Mouse (Mus musculus) gastrocnemius, adult 2 months (tissue): ENCODE data around the gene Adcy9. TPM values are rescaled to one million over a fixed set of nuclear protein-coding genes. Genes with fewer than 3 reads are reported as not detected.

ENCODE experiments used
- DNase-seq: peaks from one replicate; pipeline ENCODE4 v3.0.0; 2022
- H3K27ac ChIP-seq: fragments of 200-600 bp; 2 replicates; pipeline ENCODE4 v1.8.1; 2022; ENCODE audit warnings: mild to moderate bottlenecking
- H3K4me3 ChIP-seq: fragments of 200-600 bp; 2 replicates; pipeline ENCODE4 v1.8.1; 2022; ENCODE audit warnings: mild to moderate bottlenecking, moderate library complexity
- CTCF ChIP-seq: fragments of 200-600 bp; IDR thresholded peaks from 2 replicates; pipeline ENCODE4 v1.8.1; 2022; ENCODE audit warnings: antibody characterized with exemption, mild to moderate bottlenecking, moderate library complexity
- intact Hi-C: fragments of 180-260 bp; cut with DNase I; formaldehyde crosslinking; loops from one replicate; pipeline ENCODE4 v1.15.1; 2025
- total RNA-seq, 2 experiments: library from RNA; stranded (reverse); gene quantifications; 2 replicates each; pipeline ENCODE4 v1.2.3; 2021

The Adcy9 gene
- total RNA-seq, 2 experiments from 2014 or later: 33.2 to 52.2 TPM

DNA sequence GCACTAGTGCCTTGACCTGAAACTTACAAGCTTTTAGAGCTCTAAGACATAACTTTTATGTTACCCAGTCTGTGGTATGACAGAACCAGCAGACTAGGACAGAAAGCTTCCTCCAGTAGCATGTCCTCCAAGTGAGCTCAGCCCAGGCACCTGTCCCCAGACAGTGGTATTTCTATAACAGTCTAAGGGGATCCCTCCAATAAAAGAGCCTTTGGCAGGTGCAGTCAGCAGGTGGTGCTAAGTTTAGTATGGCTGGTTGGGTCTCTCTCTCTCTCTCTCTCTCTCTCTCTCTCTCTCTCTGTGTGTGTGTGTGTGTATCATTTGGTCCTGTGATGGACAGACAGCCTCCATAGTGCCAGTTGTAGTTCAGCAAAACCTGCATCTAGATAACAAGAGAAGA lies 95.3 kb downstream of the Adcy9 start:
- no peak for DNase-seq
- no peak for TF ChIP-seq CTCF
- Histone ChIP-seq H3K27ac (peak overlapping the region; percentile 66), H3K4me3 (no peak overlapping the region)
- intact Hi-C loops: no loop called here

DNA sequence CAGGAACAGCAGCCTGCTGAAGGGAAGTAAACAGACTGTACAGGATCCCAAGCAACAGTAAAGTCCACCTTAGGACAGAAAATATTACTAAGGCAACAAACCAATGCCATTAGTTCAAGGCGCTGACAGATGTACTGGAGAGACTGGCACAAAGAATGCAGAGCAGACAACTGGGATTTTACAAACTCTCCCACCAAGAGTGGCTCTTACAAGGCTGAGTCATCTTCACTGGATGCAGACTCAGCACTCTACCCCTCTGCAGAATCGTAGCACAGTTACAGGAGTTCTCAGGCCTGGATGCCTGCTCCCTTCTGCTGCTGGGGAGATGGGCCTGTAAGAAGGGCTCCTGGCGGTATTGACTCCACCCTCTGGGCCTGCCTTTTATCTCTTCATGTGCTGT lies 99.4 kb downstream of the Adcy9 start:
- Histone ChIP-seq H3K4me3 (no peak overlapping the region), H3K27ac (peak overlapping the region; percentile 41; the same call in 1 of the 2 replicates)
- no peak for DNase-seq
- no peak for TF ChIP-seq CTCF
- intact Hi-C loops: no loop called here

DNA sequence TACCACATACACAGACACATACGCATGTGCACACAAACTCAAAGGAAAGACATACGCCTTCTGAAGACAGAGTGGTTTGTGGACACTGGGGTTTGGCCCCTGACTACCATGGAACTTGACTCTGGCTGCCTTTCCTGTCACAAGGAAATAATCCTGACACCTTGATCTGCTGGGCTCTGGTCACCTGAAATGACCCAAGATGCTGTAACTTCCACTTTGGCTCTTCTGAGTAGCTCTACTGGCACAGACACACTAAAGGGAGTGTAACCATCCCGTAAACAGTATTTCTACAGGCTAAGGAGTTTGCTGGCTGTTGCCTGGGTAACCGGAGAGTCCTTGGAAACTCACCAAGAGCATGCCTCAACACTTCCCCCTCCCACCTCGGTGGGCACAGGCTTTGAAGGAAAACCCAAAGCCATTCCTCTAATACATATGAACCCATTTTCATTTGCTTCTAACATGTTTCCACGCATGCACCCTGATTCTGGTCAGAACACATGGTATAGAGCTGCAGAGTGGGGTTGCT lies 102.2 kb downstream of the Adcy9 start:
- Histone ChIP-seq H3K27ac (peak overlapping the region; percentile 85), H3K4me3 (no peak overlapping the region)
- intact Hi-C loops: loop anchor here (5.0 kb wide), 1 partner anchor 79 kb away; no protein-coding TSS in a partner anchor
- DNase-seq: peak; percentile 51
- TF ChIP-seq CTCF: no peak

DNA sequence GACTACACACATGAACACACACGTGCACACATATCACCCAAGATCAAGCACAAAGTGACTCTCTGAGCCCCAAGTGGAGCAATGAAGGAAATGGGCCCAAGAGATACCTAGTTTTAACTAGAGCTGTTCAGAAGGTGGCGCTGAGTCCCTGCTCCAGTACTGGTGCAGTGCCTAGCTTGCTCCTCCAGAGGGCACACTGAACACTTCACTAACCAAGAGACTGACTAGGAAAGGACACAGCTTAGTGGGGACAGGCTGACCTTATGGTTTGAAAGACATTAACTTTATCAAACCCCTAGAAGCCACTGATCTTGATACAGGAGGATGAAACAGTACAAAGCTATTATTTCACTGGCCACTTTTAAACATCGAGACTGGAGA lies 104.2 kb downstream of the Adcy9 start:
- TF ChIP-seq CTCF: no peak; the same call in none of the 2 replicates
- DNase-seq: peak; percentile 85
- H3K27ac ChIP-seq: peak overlapping the region; percentile 85
- intact Hi-C loops: loop anchor here (2.0 to 5.0 kb wide), 3 partner anchors 81 to 225 kb away; partner anchors contain the start of gene Srl
- no peak overlapping the region for H3K4me3 ChIP-seq

DNA sequence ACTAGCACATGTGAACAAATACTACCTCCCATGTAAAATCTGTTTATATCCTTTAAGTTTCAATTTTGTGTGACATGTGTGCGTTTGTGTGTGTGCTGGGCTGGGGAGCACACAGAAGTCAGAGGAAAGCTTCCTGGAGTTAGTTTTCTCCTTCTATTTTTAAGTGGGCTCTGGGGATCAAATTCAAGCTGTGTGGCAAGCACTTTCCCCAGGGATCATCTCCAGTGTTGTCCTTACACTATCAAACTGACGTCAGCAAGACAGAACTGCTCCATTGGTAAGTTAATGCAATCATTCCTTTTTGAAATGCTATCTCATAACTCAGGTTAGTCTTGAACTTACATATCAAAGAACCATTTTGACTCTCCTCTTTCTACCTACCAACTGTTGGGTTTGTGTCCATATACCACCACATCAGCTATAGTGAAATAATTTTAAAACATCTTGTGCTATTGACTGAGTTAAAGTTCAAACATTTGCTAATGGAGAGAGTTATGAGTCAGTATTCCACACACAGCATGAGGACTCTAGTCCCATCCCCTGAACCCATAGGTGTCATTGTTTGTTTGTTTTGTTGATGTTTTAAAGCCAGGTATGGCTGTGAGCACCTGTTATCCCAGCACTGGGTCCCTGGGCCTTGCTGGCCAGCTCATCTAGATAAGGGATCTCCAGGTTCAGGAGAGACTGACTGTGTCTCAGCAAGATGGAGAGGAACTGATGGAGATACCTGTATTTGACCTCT lies 104.8 kb downstream of the Adcy9 start:
- DNase-seq: peak; percentile 49
- intact Hi-C loops: loop anchor here (2.0 to 5.0 kb wide), 4 partner anchors 82 to 225 kb away; partner anchors contain the start of gene Srl
- no peak overlapping the region for H3K4me3 ChIP-seq
- TF ChIP-seq CTCF: no peak
- H3K27ac ChIP-seq: peak overlapping the region; percentile 85

DNA sequence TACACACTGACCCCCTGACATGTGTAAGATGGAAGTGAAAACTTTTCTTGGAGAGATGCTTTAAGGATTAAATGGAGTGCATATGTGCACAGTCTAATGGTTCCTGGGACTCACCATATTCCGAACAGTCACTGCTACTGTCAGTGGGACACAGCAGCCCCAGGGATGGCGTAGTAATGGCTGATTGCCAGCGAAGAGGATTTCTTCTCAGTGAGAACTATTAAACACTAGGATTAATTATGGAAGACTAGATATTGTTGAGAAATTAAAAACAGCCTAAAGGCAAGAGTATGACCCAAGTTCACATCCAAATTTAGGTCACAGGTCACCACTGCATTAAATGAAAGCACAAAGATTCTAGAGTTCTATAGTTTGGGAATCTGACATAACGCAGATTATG lies 105.4 kb downstream of the Adcy9 start:
- DNase-seq: no peak
- Histone ChIP-seq H3K27ac (peak overlapping the region; percentile 85), H3K4me3 (no peak overlapping the region)
- intact Hi-C loops: loop anchor here (2.0 to 5.0 kb wide), 2 partner anchors 82 to 160 kb away; no protein-coding TSS in a partner anchor
- TF ChIP-seq CTCF: no peak

DNA sequence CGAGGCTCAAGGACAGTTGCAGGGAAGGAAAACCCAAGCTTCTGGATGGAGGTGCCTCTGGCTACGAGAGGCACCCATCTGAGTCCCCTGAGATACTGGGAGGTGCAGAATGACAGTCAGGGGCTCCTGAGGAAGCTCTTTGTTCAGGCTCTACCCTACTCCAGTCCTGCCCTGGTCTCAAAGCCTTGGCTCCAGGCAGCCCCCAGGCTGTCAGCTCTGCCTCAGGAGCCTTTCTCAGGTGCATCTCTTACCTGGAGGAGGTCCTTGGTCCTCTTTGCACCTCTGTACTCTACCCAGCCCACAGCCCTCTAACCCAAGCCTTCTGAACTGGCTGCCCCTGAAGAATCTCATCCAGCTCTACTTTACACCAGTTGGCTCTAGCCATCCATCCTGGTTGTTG lies 108.3 kb downstream of the Adcy9 start:
- DNase-seq: no peak
- TF ChIP-seq CTCF: no peak
- Histone ChIP-seq H3K4me3 (no peak overlapping the region), H3K27ac (no peak overlapping the region)
- intact Hi-C loops: no loop called here

DNA sequence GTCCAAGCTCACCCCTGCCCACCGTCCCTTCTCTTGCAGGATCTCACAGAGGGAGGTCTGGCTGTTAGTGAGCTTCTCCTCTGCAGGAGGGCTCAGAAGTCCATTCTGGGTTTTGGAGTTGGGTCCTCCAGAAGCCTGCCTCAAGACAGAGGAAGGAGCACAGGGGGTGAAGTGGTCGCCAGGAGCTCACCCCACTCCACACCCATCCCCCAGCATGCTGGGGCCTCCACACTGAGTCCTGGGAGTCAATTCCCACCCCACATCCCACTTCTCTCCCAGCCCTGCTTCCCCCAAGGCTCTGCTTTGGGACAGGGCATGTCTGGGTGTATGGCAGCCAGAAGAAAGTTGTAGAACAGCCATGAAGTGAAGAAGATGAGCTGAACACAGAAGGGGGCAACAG lies 108.7 kb downstream of the Adcy9 start:
- TF ChIP-seq CTCF: no peak
- DNase-seq: no peak
- Histone ChIP-seq H3K27ac (no peak overlapping the region), H3K4me3 (no peak overlapping the region)
- intact Hi-C loops: no loop called here

DNA sequence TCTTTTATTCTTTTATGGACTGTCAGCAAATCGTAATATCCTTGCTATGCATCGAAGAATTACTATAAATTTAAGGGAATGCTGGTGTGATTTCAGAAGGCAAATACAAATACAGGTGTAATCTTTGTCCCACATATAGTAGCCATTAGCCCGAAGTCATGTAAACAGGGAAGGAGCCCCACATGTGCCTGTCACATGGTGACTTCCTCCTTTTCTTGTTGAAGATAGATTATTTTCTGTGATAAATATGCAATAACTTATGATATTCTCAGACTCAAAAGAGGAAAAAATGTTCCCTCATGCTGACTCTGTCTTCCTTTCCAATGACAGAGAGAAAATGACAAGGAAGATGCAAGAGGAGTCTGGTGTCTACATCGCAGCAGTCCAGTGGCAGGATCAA lies 112.5 kb downstream of the Adcy9 start:
- intact Hi-C loops: no loop called here
- no peak for DNase-seq
- no peak for TF ChIP-seq CTCF
- H3K27ac ChIP-seq: no peak overlapping the region
- H3K4me3 ChIP-seq: no peak overlapping the region

DNA sequence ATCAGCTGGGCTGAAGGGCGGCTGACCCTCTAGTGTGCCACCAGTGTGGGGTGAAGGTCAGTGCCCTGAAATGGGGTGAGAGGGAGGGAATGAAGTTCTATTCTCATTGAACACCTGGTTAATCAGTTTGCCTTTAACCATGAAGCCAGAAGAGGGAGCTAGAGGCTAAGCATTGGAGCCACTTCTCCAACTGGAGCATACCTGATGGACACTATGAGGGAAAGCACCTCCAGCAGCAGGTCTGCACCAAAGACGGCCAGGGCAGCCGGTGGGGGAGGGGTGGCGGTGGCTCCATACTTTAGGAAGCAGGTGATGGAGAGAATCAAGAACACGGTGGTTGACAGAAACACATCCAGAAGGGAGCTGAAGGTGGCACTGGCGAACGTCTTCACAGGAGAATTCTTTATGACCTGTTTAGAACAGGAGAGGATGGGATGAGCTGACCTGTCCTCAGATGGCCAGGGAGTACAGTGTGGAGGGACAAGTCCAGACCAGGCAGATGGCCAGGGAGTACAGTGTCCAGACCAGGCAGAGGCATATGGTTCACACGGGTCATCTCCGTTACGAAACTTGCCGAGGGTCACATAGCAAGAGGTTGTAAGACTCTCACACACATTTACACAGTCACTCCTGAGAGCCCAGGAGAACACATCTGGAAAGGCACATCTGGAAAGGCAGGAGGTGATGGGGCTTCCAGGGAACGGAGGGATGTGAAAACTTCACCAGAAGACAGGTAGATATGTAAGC lies 115.9 kb downstream of the Adcy9 start:
- H3K4me3 ChIP-seq: no peak overlapping the region
- intact Hi-C loops: loop anchor here (2.0 to 5.0 kb wide), 2 partner anchors 243 to 302 kb away; no protein-coding TSS in a partner anchor
- H3K27ac ChIP-seq: no peak overlapping the region
- peak; percentile 50 for DNase-seq
- peak; percentile 62 for TF ChIP-seq CTCF

DNA sequence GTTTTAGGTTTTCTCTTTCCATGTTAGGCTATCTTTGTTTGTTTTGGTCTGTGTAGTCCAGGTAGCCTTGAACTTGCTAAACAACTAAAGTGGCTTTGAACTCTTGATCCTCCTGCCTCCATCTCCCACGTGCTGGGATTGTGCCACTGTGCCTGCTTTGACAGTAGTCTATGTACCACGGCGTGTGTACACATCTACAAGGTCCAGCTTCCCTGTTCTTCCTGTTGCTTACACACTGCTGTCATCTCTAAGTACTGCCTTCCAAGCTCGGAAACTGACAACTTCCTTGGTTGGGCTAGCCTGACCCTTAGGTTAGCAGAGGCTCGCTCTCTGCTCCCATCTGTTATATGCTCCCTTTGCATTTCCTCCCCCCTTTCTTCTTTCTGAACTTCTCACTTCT lies 116.7 kb downstream of the Adcy9 start:
- no peak for DNase-seq
- Histone ChIP-seq H3K4me3 (no peak overlapping the region), H3K27ac (no peak overlapping the region)
- intact Hi-C loops: loop anchor here (5.0 kb wide), 1 partner anchor 244 kb away; no protein-coding TSS in a partner anchor
- TF ChIP-seq CTCF: no peak

DNA sequence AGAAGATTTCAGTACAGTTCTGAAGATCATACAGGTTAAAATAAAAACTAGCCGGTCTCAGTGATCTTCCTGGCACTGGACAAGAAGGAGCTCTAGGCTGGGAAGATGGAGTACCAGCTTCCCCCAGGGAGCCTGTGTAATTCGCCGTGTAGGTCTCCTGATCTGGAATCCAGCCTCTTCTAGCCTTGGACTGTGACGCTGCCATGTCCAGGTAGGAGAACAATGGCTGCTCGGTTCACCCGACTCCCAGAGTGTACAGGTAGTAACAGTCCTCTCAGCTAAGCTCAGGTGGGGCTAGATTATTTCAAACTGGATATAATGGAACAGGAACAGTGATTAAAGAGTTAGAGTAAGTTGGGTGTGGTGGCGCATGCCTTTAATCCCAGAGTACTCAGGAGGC lies 120.0 kb downstream of the Adcy9 start:
- intact Hi-C loops: loop anchor here (5.0 kb wide), 1 partner anchor 247 kb away; no protein-coding TSS in a partner anchor
- TF ChIP-seq CTCF: no peak
- Histone ChIP-seq H3K27ac (no peak overlapping the region), H3K4me3 (no peak overlapping the region)
- DNase-seq: no peak

DNA sequence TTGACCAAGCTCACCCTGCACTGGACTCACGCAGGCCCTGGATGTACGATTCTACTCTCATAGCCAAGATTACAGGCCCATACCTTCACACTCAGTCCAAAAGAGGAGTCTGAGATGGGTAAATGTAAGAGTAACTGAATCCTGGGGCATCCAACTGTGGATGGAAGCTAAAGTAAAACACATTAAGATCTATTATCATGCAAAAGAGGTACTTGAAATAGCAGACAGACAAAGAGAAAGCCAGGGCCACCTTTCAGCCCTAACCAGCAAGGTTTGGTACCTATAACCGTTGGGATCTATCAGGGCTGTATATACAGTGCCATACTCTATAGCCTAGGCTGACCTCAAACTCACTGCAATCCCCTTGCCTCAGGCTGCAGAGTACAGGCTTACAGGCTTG lies 127.0 kb downstream of the Adcy9 start:
- no peak for DNase-seq
- intact Hi-C loops: no loop called here
- no peak for TF ChIP-seq CTCF
- Histone ChIP-seq H3K27ac (no peak overlapping the region), H3K4me3 (no peak overlapping the region)
